Mouse (Mus musculus): ENCODE results near the gene Gm4869.

GRCm38 (mm10) chr5:140538111-140538683 is 92.8 kb downstream of the Gm4869 start:
- TF ChIP-seq GATA1 (IDR thresholded peaks at IDR 0.05; ENCODE audit: low read length), result no peak
- TF ChIP-seq TAL1 (IDR thresholded peaks at IDR 0.05; ENCODE audit: low read length), result no peak
